Mouse (Mus musculus): ENCODE measurements at regions not wholly inside any gene's neighbourhood (a gene's known extent, or its start where the extent isn't known, plus 50 kb on each side); places are given as distances from the start of the nearest gene placed in this dataset.

GRCm38 (mm10) chr2:129918141-129918790 lies 93.9 kb upstream of the Tgm3 start:
- no peak for TF ChIP-seq CTCF (IDR thresholded peaks at IDR 0.05; ENCODE audit: low read depth, low read length)
- TF ChIP-seq TAL1 (conservative IDR thresholded peaks at IDR 0.05; ENCODE audit: low read depth, low read length) = no peak
- no peak for TF ChIP-seq POLR2AphosphoS5 (IDR thresholded peaks at IDR 0.05; ENCODE audit: insufficient replicate concordance, low read depth, low read length)
- no peak for TF ChIP-seq GATA1 (IDR thresholded peaks at IDR 0.05; ENCODE audit: borderline replicate concordance, low read length)
